Mouse (Mus musculus): Measurements from ENCODE around the gene Usp6nl.
A peak's percentile ranks its signal among the peaks of the same experiment; 100 is the strongest.

Usp6nl gene

GRCm38 (mm10) chr2:6322376-6322901 lies at the start of gene Usp6nl:
TSS of gene Usp6nl (plus strand) at chr2:6322667.
- DNase-seq (ENCODE audit: low spot score in 2 of 2): peak; percentile 70 to 79

DNA sequence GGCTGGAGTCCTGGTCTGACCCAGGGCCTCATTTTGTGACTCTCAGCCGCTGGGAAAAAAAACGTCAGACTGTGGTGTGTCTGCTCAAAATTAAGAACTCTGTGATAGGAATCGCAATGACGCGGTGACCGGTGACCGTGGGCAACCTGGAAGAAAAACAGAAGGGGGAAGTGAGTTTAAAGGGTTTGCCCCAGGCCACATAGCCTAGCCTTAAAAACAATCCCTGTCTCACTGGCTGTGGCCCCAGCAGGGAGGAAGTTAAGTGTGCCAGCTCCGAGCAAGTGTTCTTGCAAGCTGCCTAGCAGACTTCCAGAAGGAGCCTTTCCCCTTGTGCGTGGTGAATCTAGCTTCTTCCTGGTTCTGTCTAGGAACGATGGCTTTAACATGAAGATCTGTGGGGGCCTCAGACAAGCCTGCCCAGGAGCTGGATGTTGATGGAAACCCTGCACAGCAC lies 49.0 kb upstream of the Usp6nl start:
- peak in 1 of 2 experiments; percentile 22 for DNase-seq (ENCODE audit: low spot score in 2 of 2)

- DNase-seq (ENCODE audit: low spot score in 2 of 2): no peak
These were observed 43.5 kb upstream of the Usp6nl start for GRCm38 (mm10) chr2:6278813-6279530.

GRCm38 (mm10) chr2:6279614-6280301 lies 42.7 kb upstream of the Usp6nl start:
- no peak for DNase-seq (ENCODE audit: low spot score in 2 of 2)

- no peak for DNase-seq (ENCODE audit: low spot score in 2 of 2)
These were observed 38.9 kb upstream of the Usp6nl start for GRCm38 (mm10) chr2:6283569-6283968.

DNA sequence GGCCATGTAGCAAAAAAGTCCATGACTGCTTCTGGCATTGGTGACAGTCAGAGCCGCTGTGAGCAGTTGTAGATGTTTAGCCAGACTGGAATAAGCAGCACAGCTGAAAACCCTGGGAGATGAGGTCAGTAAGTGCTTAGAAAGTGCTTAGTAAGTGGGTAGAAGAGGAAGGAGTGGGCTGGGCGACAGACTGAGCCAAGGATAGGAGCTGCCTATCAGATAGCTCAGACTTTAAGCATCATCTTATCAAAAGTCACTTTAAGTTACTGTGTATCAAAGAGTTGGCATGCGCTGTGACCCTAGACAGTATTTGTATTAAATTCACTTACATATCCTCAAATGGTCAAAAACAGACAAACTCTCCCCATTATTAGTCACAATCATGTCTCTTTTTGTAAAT lies 37.7 kb upstream of the Usp6nl start:
- no peak for DNase-seq (ENCODE audit: low spot score in 2 of 2)

- DNase-seq (ENCODE audit: low spot score in 2 of 2): no peak
These were observed 36.7 kb upstream of the Usp6nl start for GRCm38 (mm10) chr2:6285794-6286193.

DNA sequence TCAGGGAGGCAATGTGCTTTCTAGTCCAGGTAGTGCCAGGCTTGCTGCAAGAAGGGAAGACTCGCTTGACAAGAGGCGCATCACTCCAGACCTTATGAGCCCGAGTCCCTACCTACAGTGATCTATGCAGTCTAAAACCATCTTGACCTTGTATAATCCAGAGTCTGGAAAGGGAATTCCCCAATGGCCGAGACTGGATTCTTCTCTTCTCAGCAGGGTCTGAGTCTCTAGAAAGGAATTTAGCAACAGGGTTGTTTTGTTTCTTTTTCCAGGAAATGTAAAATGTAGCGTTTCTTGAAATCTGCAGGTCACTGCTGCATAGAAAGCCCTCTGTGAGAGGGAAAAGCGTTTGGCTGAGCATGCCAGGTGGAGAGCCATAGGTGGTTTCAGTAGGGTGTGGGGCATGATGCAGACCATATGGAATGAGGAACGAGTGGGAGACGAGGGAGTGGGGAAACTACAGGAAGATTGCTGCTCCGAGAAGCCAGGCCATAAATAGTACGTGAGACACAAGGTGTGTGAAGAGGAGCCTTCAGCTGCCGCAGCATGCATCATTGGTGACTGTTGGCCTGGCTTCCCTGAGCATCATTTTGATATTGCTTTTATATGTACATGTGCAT lies 28.5 kb upstream of the Usp6nl start:
- DNase-seq (ENCODE audit: low spot score in 2 of 2): peak in 1 of 2 experiments; percentile 9

GRCm38 (mm10) chr2:6294993-6295628 lies 27.4 kb upstream of the Usp6nl start:
- no peak for DNase-seq (ENCODE audit: low spot score in 2 of 2)

GRCm38 (mm10) chr2:6304768-6305167 lies 17.7 kb upstream of the Usp6nl start:
- DNase-seq (ENCODE audit: low spot score in 2 of 2): no peak

- peak in 1 of 2 experiments; percentile 11 for DNase-seq (ENCODE audit: low spot score in 2 of 2)
These were observed 15.6 kb upstream of the Usp6nl start for GRCm38 (mm10) chr2:6306861-6307260.

- DNase-seq (ENCODE audit: low spot score in 2 of 2): no peak
These were observed 13.1 kb upstream of the Usp6nl start for GRCm38 (mm10) chr2:6309373-6309821.

DNA sequence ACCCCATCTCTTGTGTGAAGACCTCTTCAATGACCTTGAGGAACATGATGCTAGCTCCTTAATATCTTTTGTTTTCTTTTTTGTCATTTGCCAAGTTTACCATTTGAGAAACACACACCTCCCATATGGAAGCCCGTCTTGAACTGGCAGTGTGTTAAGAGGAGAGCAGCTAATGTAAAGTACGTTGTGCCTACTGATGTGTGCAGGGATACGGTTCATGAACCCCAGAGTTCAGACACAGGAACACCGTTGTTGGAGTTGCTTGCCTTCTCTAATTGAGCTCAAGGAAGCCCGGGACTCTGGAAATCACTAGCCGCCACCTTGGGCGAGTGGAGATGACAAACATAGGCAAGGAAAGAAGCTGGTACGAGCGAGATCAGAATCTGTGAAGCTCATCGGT lies 9.7 kb upstream of the Usp6nl start:
- no peak for DNase-seq (ENCODE audit: low spot score in 2 of 2)

- no peak for DNase-seq (ENCODE audit: low spot score in 2 of 2)
These were observed 8.7 kb upstream of the Usp6nl start for GRCm38 (mm10) chr2:6313733-6314132.

GRCm38 (mm10) chr2:6320153-6320552 lies 2.3 kb upstream of the Usp6nl start:
- no peak for DNase-seq (ENCODE audit: low spot score in 2 of 2)

DNA sequence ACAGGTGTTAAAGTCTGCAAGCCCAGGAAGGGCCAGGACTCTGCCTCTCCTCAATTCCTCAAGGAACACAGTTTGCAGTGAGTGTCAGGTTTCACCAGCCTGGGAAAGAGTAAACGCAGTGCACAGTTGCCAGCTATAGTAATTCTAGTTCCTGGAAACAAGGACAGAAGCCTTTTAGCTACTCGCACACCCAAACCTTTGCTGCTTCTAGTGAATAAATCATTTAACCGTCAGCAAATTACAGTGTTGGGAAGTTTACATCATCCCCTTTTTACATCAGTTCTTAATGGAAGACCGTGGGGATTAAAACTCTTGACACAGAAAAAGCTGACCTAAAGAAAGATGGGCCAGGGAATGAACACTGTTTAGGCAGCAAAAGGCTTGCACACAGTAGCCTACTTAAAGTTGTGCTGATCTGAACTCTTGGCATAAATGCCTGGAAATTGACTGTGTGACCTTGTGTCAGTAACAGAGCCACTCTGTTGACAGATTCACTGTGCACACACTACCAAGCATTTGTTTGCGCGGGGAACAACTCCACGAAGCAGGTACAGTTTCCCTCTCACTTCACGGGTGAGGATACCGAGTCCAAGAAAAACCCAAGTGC lies 595 bp upstream of the Usp6nl start:
- DNase-seq (ENCODE audit: low spot score in 2 of 2): no peak

DNA sequence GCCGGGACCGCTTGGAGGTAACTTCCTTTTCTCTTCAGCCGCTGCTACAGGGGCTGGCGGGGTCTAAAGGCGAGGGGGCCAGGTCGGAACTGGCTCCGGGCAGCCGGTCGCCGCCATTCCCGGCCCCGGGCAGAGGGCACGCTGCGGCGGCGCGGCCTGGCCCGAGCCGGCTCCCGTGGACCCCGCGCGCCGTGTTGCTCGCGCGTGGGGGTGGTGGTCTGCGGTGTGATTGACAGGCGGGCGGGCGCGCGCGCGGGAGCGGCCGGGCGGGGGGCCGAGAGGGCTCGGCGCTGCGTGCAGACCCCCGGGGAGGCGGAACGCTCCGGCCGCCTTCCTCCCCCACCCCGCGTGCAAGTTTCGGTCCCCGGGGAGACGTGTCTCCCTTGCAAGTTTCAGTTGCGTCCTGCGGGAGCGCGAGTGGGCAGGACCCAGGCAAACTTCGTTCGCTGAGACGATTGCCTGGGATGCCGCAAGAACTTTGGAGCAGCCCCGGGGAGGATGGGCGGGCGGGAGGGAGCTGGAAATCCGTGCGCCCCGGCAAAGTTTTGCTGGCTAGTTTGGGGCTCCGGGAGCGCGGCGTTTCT lies 563 bp downstream of the Usp6nl start:
- DNase-seq (ENCODE audit: low spot score in 2 of 2): peak; percentile 12 to 17

DNA sequence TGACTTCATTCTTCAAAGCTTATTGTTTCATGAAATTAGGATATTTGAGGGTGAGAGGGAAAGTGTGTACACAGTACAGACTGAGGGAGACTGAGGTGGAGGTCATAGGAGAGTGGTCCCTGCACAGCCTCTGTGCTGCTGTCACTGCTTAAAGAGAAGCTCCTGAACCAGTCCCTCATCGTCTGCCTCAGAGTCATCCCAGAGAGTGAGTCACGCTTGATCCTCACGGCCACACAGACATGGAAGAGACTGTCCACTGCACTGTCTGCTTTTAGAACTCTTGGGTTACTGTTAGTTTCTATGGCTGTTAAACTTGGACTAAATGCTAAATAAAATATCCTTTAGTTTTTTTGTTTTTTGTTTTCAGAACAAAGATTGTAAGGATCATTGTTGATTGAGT lies 3.2 kb downstream of the Usp6nl start:
- DNase-seq (ENCODE audit: low spot score in 2 of 2): no peak

- DNase-seq (ENCODE audit: low spot score in 2 of 2): no peak
These were observed 6.5 kb downstream of the Usp6nl start for GRCm38 (mm10) chr2:6328927-6329326.

GRCm38 (mm10) chr2:6330756-6331155 lies 8.3 kb downstream of the Usp6nl start:
- no peak for DNase-seq (ENCODE audit: low spot score in 2 of 2)

Measured in frontal cortex, postnatal 36 days (tissue).